Mouse (Mus musculus) liver, adult 2 months (tissue): ENCODE measurements at regions not wholly inside any gene's neighbourhood (a gene's known extent, or its start where the extent isn't known, plus 50 kb on each side); places are given as distances from the start of the nearest gene placed in this dataset.

Experiments used
- DNase-seq: peaks from one replicate; pipeline ENCODE4 v3.0.0-alpha.2; 2011; ENCODE audit warnings: low read depth, low spot score; ENCODE audit errors: extremely low read depth
- H3K27ac ChIP-seq: fragments of 200-500 bp; replicated peaks from 2 replicates; pipeline ENCODE4 v1.5.1; 2012; ENCODE audit warnings: low read depth, mild to moderate bottlenecking, control low read depth, inconsistent platforms, low read length; ENCODE audit not compliant: insufficient read depth
- H3K27me3 ChIP-seq: fragments of 200-500 bp; 2 replicates; pipeline ENCODE4 v1.6.1; 2012; ENCODE audit warnings: mild to moderate bottlenecking, moderate library complexity, low read length, inconsistent platforms; ENCODE audit not compliant: control insufficient read depth, insufficient read depth
- H3K36me3 ChIP-seq: fragments of 200-500 bp; 2 replicates; pipeline ENCODE4 v1.6.1; 2012; ENCODE audit warnings: low read length, inconsistent platforms; ENCODE audit not compliant: control insufficient read depth, insufficient read depth
- H3K4me1 ChIP-seq: fragments of 200-500 bp; 2 replicates; pipeline ENCODE4 v1.6.1; 2011; ENCODE audit warnings: low read length; ENCODE audit not compliant: control insufficient read depth, insufficient read depth
- H3K4me3 ChIP-seq: fragments of 200-500 bp; 2 replicates; pipeline ENCODE4 v1.5.1; 2011; ENCODE audit warnings: low read depth, mild to moderate bottlenecking, control low read depth, low read length, moderate library complexity; ENCODE audit not compliant: insufficient read depth
- H3K79me2 ChIP-seq: fragments of 200-500 bp; 2 replicates; pipeline ENCODE4 v1.6.1; 2012; ENCODE audit warnings: inconsistent platforms, mild to moderate bottlenecking, low read length, moderate library complexity; ENCODE audit not compliant: control insufficient read depth, insufficient read depth
- H3K9ac ChIP-seq: fragments of 200-500 bp; 2 replicates; pipeline ENCODE4 v1.6.1; 2012; ENCODE audit warnings: low read depth, mild to moderate bottlenecking, control low read depth, inconsistent platforms, low read length
- CTCF ChIP-seq: fragments of 200-500 bp; IDR thresholded peaks from 2 replicates; pipeline ENCODE4 v1.5.1; 2011; ENCODE audit warnings: low read depth, low read length, control low read depth
- POLR2A ChIP-seq: fragments of 200-500 bp; IDR thresholded peaks from 2 replicates; pipeline ENCODE4 v1.6.1; 2011; ENCODE audit warnings: low read length, control low read depth; ENCODE audit not compliant: insufficient read depth; ENCODE audit errors: extremely low read depth
- WGBS: fragments of 180-500 bp; shearing (Covaris S2); methylation state at CpG from one replicate; pipeline ENCODE4 v1.1.7; 2018; 5-methylcytosine and 5-hydroxymethylcytosine counted together

DNA sequence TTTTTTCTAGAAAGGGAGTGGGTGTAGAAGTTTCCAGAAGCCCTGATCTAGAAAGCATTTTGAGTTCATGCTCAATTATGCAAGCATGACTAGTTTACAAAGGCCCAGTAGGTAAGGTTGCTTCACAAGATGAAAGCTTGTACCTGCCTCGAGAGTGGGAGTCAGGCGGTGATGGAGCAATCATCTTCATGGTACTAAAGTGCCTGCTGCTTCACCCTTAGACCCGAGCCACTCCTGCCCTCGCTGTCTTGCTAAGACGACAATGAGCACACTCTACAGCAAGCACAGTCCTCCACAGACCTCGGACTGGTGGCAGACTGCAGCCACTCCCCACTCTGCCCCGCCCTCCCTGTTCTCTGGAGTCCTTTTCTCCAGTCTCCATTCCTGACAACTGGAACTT lies 308.3 kb downstream of the Etnk1 start:
- Histone ChIP-seq H3K4me1 (peaks cover 1% of the 10 kb centered on the region; the same call in 1 of the 2 replicates), H3K79me2 (no peaks in the 10 kb centered on the region), H3K27me3 (no peaks in the 10 kb centered on the region), H3K27ac (no peak overlapping the region), H3K9ac (no peak overlapping the region), H3K36me3 (no peaks in the 10 kb centered on the region), H3K4me3 (no peak overlapping the region)
- no peak for DNase-seq
- WGBS, result 67% methylated on average over 7 of the region's 7 CpGs
- no peak for TF ChIP-seq CTCF
- no peak for TF ChIP-seq POLR2A

DNA sequence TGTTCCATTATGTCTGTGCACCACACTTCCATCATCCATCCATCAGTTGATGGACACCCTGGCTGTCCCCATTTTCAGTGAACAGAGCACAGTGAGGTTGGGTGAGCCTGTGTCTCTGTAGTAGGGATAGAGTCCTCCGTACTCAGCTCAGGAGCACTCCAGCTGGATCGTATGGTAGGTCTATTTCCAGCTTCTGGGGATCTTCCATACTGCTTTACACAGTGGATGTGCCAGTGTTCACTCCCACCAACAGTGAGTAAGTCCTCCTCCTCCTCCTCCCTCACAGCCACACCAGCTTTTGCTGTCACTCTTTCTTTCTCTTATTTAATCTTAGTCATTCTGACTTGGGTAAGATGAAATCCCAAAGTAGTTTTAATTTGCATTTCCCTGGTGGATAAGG lies 310.4 kb downstream of the Etnk1 start:
- no peaks in the 10 kb centered on the region for H3K27me3 ChIP-seq
- no peak overlapping the region for H3K27ac ChIP-seq
- no peak overlapping the region for H3K4me3 ChIP-seq
- TF ChIP-seq POLR2A (no peak), CTCF (no peak)
- WGBS, result 93% methylated on average over 2 of the region's 2 CpGs
- H3K36me3 ChIP-seq, result no peaks in the 10 kb centered on the region
- DNase-seq, result no peak
- H3K9ac ChIP-seq, result no peak overlapping the region
- H3K4me1 ChIP-seq, result peaks cover 1% of the 10 kb centered on the region; the same call in 1 of the 2 replicates
- H3K79me2 ChIP-seq, result no peaks in the 10 kb centered on the region

DNA sequence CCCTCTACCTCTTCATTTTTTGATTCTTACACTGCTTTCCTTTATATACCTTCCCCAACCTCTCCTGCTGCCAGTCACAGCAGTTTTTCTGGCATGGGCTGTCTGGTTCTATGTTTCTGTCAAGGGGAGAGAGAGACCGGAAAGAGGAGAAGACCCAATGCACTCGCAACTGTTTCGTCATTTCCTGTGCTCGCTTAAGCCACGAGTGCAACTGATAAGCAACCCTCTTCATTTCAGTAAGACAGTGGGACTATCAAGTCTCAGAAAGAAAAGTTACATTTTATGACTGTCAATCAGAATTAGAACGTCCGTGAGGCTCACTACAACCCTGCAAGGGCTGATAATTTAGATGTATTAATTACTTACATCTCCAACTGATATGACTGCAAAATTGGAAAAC lies 312.2 kb downstream of the Etnk1 start:
- Histone ChIP-seq H3K9ac (no peak overlapping the region), H3K79me2 (no peaks in the 10 kb centered on the region), H3K4me1 (peaks cover 11% of the 10 kb centered on the region), H3K27me3 (no peaks in the 10 kb centered on the region), H3K36me3 (no peaks in the 10 kb centered on the region), H3K4me3 (no peak overlapping the region), H3K27ac (no peak overlapping the region)
- WGBS, result 41% methylated on average over 7 of the region's 7 CpGs
- DNase-seq, result no peak
- no peak for TF ChIP-seq POLR2A
- TF ChIP-seq CTCF, result no peak

DNA sequence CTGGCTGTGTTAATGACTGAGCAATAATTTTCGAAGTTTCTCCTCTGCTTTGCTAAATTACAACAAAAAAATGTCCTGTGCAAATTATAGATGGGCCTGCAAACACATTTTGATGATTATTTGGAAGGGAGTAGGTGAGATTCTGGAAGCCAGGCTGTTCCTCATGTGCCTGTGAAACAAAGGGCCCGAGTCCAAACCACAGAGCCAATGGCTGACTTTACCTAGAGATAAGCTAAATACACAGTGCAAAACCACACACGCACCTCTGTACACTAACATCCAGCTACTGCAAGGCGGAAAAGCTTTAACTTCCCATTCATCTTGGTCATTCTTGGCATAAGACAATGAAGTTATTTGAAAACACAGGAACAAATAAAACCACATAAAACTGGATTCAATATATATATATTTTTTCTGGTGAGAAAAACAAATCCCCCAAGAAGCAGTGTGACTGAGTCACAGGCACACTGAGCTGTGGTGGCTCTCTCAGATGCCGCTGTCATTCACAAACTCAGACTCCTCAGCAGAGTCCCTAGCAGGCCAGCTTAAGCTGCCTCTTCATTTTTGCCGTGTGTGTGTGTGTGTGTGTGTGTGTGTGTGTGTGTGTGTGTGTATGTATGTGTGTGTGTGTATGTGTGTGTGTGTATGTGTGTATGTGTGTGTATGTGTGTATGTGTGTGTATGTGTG lies 312.8 kb downstream of the Etnk1 start:
- H3K9ac ChIP-seq, result no peak overlapping the region
- no peak overlapping the region for H3K4me3 ChIP-seq
- no peaks in the 10 kb centered on the region for H3K79me2 ChIP-seq
- no peak overlapping the region for H3K27ac ChIP-seq
- H3K27me3 ChIP-seq, result no peaks in the 10 kb centered on the region
- peak; percentile 87 for DNase-seq
- H3K36me3 ChIP-seq, result no peaks in the 10 kb centered on the region
- peaks cover 15% of the 10 kb centered on the region for H3K4me1 ChIP-seq
- no peak for TF ChIP-seq CTCF
- TF ChIP-seq POLR2A, result no peak
- 32% methylated on average over 6 of the region's 6 CpGs for WGBS

DNA sequence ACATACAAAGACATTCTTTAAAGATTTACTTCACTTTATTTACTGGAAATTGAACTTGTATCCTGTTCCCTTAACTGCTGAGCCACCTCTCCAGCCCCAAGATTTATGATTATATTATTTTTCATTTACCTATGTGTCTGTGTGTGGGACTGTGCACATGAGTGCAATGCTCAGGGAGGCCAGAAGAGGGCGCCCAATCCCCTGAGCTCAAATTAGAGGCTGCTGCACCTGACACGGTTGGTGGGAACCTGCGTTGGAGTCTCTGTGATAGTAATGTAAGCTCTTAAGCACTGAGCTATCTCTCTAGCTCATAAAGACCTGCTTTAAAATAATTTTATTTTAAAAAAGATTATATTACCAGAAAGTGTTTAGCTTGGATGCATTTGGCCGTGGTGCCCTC lies 315.3 kb downstream of the Etnk1 start:
- DNase-seq, result no peak
- Histone ChIP-seq H3K9ac (no peak overlapping the region), H3K4me1 (peaks cover 27% of the 10 kb centered on the region), H3K4me3 (no peak overlapping the region), H3K79me2 (no peaks in the 10 kb centered on the region), H3K27me3 (no peaks in the 10 kb centered on the region), H3K36me3 (no peaks in the 10 kb centered on the region), H3K27ac (no peak overlapping the region)
- WGBS, result 93% methylated on average over 4 of the region's 4 CpGs
- TF ChIP-seq POLR2A (no peak), CTCF (peak; percentile 76)

DNA sequence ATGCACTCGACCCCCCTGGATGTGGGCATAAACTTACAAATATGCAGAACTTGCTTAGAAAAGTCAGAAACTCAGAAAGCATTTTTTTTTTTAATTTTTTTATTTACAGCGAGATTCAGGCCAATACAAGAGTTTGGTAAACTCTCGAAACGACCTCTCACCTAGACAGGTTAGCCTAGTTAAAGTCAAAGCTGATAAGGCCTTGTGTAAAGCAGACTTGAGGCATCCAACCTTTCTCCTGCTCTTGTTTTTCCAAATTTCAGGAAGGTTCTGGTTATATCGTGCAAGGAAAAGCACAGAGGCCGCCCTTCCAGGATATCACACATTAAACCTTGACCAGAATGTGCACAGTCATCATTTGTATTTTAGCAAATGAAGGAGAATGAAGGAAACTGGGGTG lies 315.8 kb downstream of the Etnk1 start:
- Histone ChIP-seq H3K27ac (no peak overlapping the region), H3K79me2 (no peaks in the 10 kb centered on the region), H3K27me3 (no peaks in the 10 kb centered on the region), H3K36me3 (no peaks in the 10 kb centered on the region), H3K9ac (no peak overlapping the region), H3K4me3 (no peak overlapping the region), H3K4me1 (peaks cover 29% of the 10 kb centered on the region)
- TF ChIP-seq CTCF, result no peak
- TF ChIP-seq POLR2A, result no peak
- 32% methylated on average over 6 of the region's 6 CpGs for WGBS
- DNase-seq, result peak; percentile 90
